Mouse (Mus musculus) heart, adult 2 months (tissue): Measurements from ENCODE around the gene Gm20388. TPM values are rescaled to one million over a fixed set of nuclear protein-coding genes. Genes with fewer than 3 reads are reported as not detected.
A peak's percentile ranks its signal among the peaks of the same experiment; 100 is the strongest.

Experiments
- DNase-seq, 2 experiments: peaks; one replicate each; pipeline ENCODE4 v3.0.0; 2021
- H3K27ac ChIP-seq: fragments of 200-600 bp; 2 replicates; pipeline ENCODE4 v1.8.1; 2022
- H3K27me3 ChIP-seq: fragments of 200-500 bp; 2 replicates; pipeline ENCODE4 v1.6.1; 2012; ENCODE audit warnings: mild to moderate bottlenecking, low read length, inconsistent platforms, mixed read lengths; ENCODE audit not compliant: control insufficient read depth, insufficient read depth
- H3K36me3 ChIP-seq: fragments of 200-500 bp; 2 replicates; pipeline ENCODE4 v1.6.1; 2012; ENCODE audit warnings: low read length, inconsistent platforms; ENCODE audit not compliant: control insufficient read depth, insufficient read depth
- H3K4me1 ChIP-seq: fragments of 200-500 bp; 2 replicates; pipeline ENCODE4 v1.6.1; 2011; ENCODE audit warnings: low read length; ENCODE audit not compliant: control insufficient read depth, insufficient read depth
- H3K4me3 ChIP-seq: fragments of 200-600 bp; 2 replicates; pipeline ENCODE4 v1.8.1; 2022
- H3K79me2 ChIP-seq: fragments of 200-500 bp; replicated peaks from 2 replicates; pipeline ENCODE4 v1.6.1; 2012; ENCODE audit warnings: mild to moderate bottlenecking, inconsistent platforms, low read length, moderate library complexity, mixed read lengths; ENCODE audit not compliant: control insufficient read depth, insufficient read depth
- H3K9ac ChIP-seq: fragments of 200-500 bp; 2 replicates; pipeline ENCODE4 v1.6.1; 2012; ENCODE audit warnings: low read depth, mild to moderate bottlenecking, control low read depth, inconsistent platforms, low read length, mixed read lengths
- CTCF ChIP-seq: fragments of 200-600 bp; IDR thresholded peaks from 2 replicates; pipeline ENCODE4 v1.8.1; 2022; ENCODE audit warnings: antibody characterized with exemption, mild to moderate bottlenecking, moderate library complexity
- EP300 ChIP-seq: fragments of 200-500 bp; IDR thresholded peaks from 2 replicates; pipeline ENCODE4 v1.6.1; 2011; ENCODE audit warnings: low read depth, low read length, control low read depth; ENCODE audit not compliant: insufficient read depth
- POLR2A ChIP-seq: fragments of 200-500 bp; IDR thresholded peaks from 2 replicates; pipeline ENCODE4 v1.6.1; 2011; ENCODE audit warnings: mild to moderate bottlenecking, low read depth, low read length, control low read depth; ENCODE audit not compliant: insufficient read depth
- WGBS: fragments of 180-500 bp; shearing (Covaris S2); methylation state at CpG from one replicate; pipeline ENCODE4 v1.1.7; 2018; 5-methylcytosine and 5-hydroxymethylcytosine counted together
- intact Hi-C: fragments of 180-260 bp; cut with DNase I; formaldehyde crosslinking; loops from one replicate; pipeline ENCODE4 v1.15.1; 2025
- polyA plus RNA-seq: library from polyadenylated mRNA; depleted of rRNA; stranded (reverse); fragments of >200 nt; gene quantifications from 2 replicates; pipeline ENCODE4 v1.2.3, GENCODE M21; 2012
- total RNA-seq, 2 experiments: library from RNA; stranded (reverse); gene quantifications; 2 replicates each; pipeline ENCODE4 v1.2.3; 2021

The Gm20388 gene
- total and polyA plus RNA-seq, 3 experiments: 1.8 to 32.3 TPM; not detected in 1

- no peak for TF ChIP-seq POLR2A
- TF ChIP-seq CTCF: no peak
- no peak for TF ChIP-seq EP300
- no peak for DNase-seq
- Histone ChIP-seq H3K27ac (no peak overlapping the region), H3K36me3 (peaks cover 3% of the 10 kb centered on the region; the same call in 1 of the 2 replicates), H3K27me3 (no peaks in the 10 kb centered on the region), H3K9ac (no peak overlapping the region), H3K4me1 (peaks cover 10% of the 10 kb centered on the region), H3K79me2 (no peaks in the 10 kb centered on the region; the same call in 1 of the 2 replicates), H3K4me3 (no peak overlapping the region)
- intact Hi-C loops: loop anchor here (2.0 kb wide), 1 partner anchor 51 kb away; no protein-coding TSS in a partner anchor
- 86% methylated on average over 7 of the region's 7 CpGs for WGBS
Measured at GRCm38 (mm10) chr8:121598190-121598589, 1687.5 kb downstream of the Gm20388 start.

- TF ChIP-seq EP300: 0 out of 2 replicates have a peak, but pooled peaks have one; percentile 62
- no peak; the same call in 1 of the 2 replicates for TF ChIP-seq CTCF
- H3K27ac ChIP-seq: no peak overlapping the region
- peaks cover 5% of the 10 kb centered on the region for H3K4me1 ChIP-seq
- no peaks in the 10 kb centered on the region; the same call in 1 of the 2 replicates for H3K36me3 ChIP-seq
- no peaks in the 10 kb centered on the region for H3K27me3 ChIP-seq
- 21% methylated on average over 7 of the region's 7 CpGs for WGBS
- no peaks in the 10 kb centered on the region for H3K79me2 ChIP-seq
- intact Hi-C loops: loop anchor here (2.0 kb wide), 1 partner anchor 52 kb away; no protein-coding TSS in a partner anchor
- DNase-seq: peak; percentile 81 to 82
- no peak overlapping the region for H3K4me3 ChIP-seq
- H3K9ac ChIP-seq: no peak overlapping the region
Measured at GRCm38 (mm10) chr8:121598892-121599291, 1688.3 kb downstream of the Gm20388 start.

GRCm38 (mm10) chr8:121599842-121600241, 1689.2 kb downstream of the Gm20388 start:
- intact Hi-C loops: loop anchor here (2.0 to 5.0 kb wide), 3 partner anchors 37 to 72 kb away; no protein-coding TSS in a partner anchor
- Histone ChIP-seq H3K4me3 (no peak overlapping the region), H3K4me1 (no peaks in the 10 kb centered on the region; the same call in 1 of the 2 replicates), H3K27me3 (no peaks in the 10 kb centered on the region), H3K9ac (no peak overlapping the region), H3K79me2 (no peaks in the 10 kb centered on the region), H3K36me3 (no peaks in the 10 kb centered on the region; the same call in 1 of the 2 replicates), H3K27ac (no peak overlapping the region)
- WGBS: 88% methylated on average over 14 of the region's 14 CpGs
- no peak for TF ChIP-seq CTCF
- no peak for DNase-seq

- WGBS: 95% methylated on average over 12 of the region's 12 CpGs
- H3K27me3 ChIP-seq: no peaks in the 10 kb centered on the region
- no peak overlapping the region for H3K9ac ChIP-seq
- no peak for TF ChIP-seq CTCF
- TF ChIP-seq POLR2A: no peak
- no peak for TF ChIP-seq EP300
- no peaks in the 10 kb centered on the region for H3K79me2 ChIP-seq
- intact Hi-C loops: loop anchor here (2.0 to 5.0 kb wide), 3 partner anchors 20 to 70 kb away; no protein-coding TSS in a partner anchor
- H3K4me3 ChIP-seq: no peak overlapping the region
- no peaks in the 10 kb centered on the region for H3K36me3 ChIP-seq
- H3K4me1 ChIP-seq: no peaks in the 10 kb centered on the region; the same call in 1 of the 2 replicates
- H3K27ac ChIP-seq: no peak overlapping the region
- peak in 1 of 2 experiments; percentile 23 for DNase-seq
Measured at GRCm38 (mm10) chr8:121602411-121602810, 1691.8 kb downstream of the Gm20388 start.

GRCm38 (mm10) chr8:121602860-121603259, 1692.2 kb downstream of the Gm20388 start:
- Histone ChIP-seq H3K9ac (no peak overlapping the region), H3K27ac (no peak overlapping the region), H3K36me3 (no peaks in the 10 kb centered on the region), H3K79me2 (no peaks in the 10 kb centered on the region), H3K27me3 (no peaks in the 10 kb centered on the region), H3K4me1 (no peaks in the 10 kb centered on the region; the same call in 1 of the 2 replicates), H3K4me3 (no peak overlapping the region)
- intact Hi-C loops: loop anchor here (1.0 to 5.0 kb wide), 4 partner anchors 20 to 82 kb away; no protein-coding TSS in a partner anchor
- DNase-seq: peak; percentile 73 to 74
- 14% methylated on average over 3 of the region's 3 CpGs for WGBS
- peak; percentile 91 for TF ChIP-seq EP300
- 0 out of 2 replicates have a peak, but pooled peaks have one; percentile 26 for TF ChIP-seq POLR2A
- TF ChIP-seq CTCF: peak; percentile 91

GRCm38 (mm10) chr8:121603801-121604200, 1693.2 kb downstream of the Gm20388 start:
- intact Hi-C loops: loop anchor here (1.0 to 5.0 kb wide), 4 partner anchors 19 to 82 kb away; no protein-coding TSS in a partner anchor

More at GRCm38 (mm10) chr8:121603801-121604200, 1693.2 kb downstream of the Gm20388 start:
- TF ChIP-seq EP300 (no peak), POLR2A (no peak), CTCF (no peak)
- H3K27me3 ChIP-seq: no peaks in the 10 kb centered on the region
- DNase-seq: no peak
- H3K9ac ChIP-seq: no peak overlapping the region
- H3K4me3 ChIP-seq: no peak overlapping the region
- H3K4me1 ChIP-seq: no peaks in the 10 kb centered on the region; the same call in 1 of the 2 replicates
- H3K36me3 ChIP-seq: no peaks in the 10 kb centered on the region
- no peaks in the 10 kb centered on the region for H3K79me2 ChIP-seq
- 90% methylated on average over 12 of the region's 12 CpGs for WGBS
- no peak overlapping the region for H3K27ac ChIP-seq
